Mouse (Mus musculus) midbrain, embryonic 10.5 days (tissue): Measurements from ENCODE around the gene Idi1. TPM values are rescaled to one million over a fixed set of nuclear protein-coding genes. Genes with fewer than 3 reads are reported as not detected.
"Not testable (repeated sequence)": the region's sequence is repeated elsewhere in the genome, so short reads cannot be mapped to it uniquely, and the experiment has no call there.

ENCODE experiments used
- DNase-seq: peaks from one replicate; pipeline ENCODE4 v3.0.0-alpha.2; 2017; ENCODE audit warnings: low spot score
- H3K27ac ChIP-seq: fragments of 300-500 bp; sonication (generic); replicated peaks from 2 replicates; pipeline ENCODE4 v1.5.1; 2016; ENCODE audit warnings: mild to moderate bottlenecking
- H3K27me3 ChIP-seq: fragments of 300-500 bp; sonication (generic); 2 replicates; pipeline ENCODE4 v1.6.1; 2016; ENCODE audit warnings: low read depth, mild to moderate bottlenecking; ENCODE audit not compliant: poor library complexity, severe bottlenecking
- H3K36me3 ChIP-seq: fragments of 300-500 bp; sonication (generic); 2 replicates; pipeline ENCODE4 v1.6.1; 2016; ENCODE audit warnings: mild to moderate bottlenecking, moderate library complexity
- H3K4me1 ChIP-seq: fragments of 300-500 bp; sonication (generic); 2 replicates; pipeline ENCODE4 v1.6.1; 2016
- H3K4me3 ChIP-seq: fragments of 300-500 bp; sonication (generic); 2 replicates; pipeline ENCODE4 v1.5.1; 2016; ENCODE audit warnings: mild to moderate bottlenecking, moderate library complexity
- H3K9me3 ChIP-seq: fragments of 300-500 bp; sonication (generic); replicated peaks from 2 replicates; pipeline ENCODE4 v1.6.1; 2016; ENCODE audit warnings: mild to moderate bottlenecking
- WGBS: fragments of 180-500 bp; shearing (Covaris S2); methylation state at CpG from one replicate; pipeline ENCODE4 v1.1.7; 2016; 5-methylcytosine and 5-hydroxymethylcytosine counted together
- microRNA-seq: library from miRNA; unstranded; fragments of <30 nt; microRNA quantifications from one replicate; pipeline ENCODE4, GENCODE M21; 2017
- polyA plus RNA-seq: library from polyadenylated mRNA; unstranded; fragments of >200 nt; fragmentation: Nextera tagmentation; extraction: Ambion mirVana; gene quantifications from 2 replicates; pipeline ENCODE4 v1.2.1, GENCODE M21; 2016

Gene Idi1
- polyA plus RNA-seq, 1 experiment from 2014 or later = 173 TPM

DNA sequence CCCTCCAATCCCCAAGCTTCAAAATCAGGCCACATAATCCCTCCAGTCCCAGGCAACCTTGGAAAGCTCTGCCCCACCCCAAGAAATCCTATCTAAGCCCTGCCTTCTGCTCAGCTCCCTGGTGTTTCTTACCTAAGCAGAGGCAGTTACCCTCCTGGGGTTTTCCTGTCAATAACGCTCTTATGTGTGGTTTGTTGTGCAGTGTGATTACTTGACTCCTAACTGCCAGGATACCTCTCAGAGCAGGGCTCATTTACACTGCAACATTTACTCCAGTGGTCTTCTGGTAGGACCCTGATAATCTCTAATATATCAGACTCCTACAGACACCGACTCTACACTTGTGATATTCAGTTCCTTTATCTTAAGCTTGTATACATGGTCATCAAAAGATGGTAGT lies 48.2 kb downstream of the Idi1 start:
- 66% methylated on average over 2 of the region's 2 CpGs for WGBS
- no peak overlapping the region for H3K27ac ChIP-seq

GRCm38 (mm10) chr13:8937611-8938140 lies 52.4 kb downstream of the Idi1 start:
- 86% methylated on average over 6 of the region's 6 CpGs for WGBS
- H3K27me3 ChIP-seq, H3K27ac ChIP-seq, H3K4me3 ChIP-seq, H3K9me3 ChIP-seq, H3K36me3 ChIP-seq, H3K4me1 ChIP-seq, DNase-seq: not testable (repeated sequence)

More for the DNA sequence above, 48.2 kb downstream of the Idi1 start:
- Histone ChIP-seq H3K9me3 (no peaks in the 10 kb centered on the region), H3K27me3 (no peaks in the 10 kb centered on the region), H3K4me3 (no peak overlapping the region), H3K36me3 (no peaks in the 10 kb centered on the region), H3K4me1 (no peaks in the 10 kb centered on the region)
- DNase-seq = no peak

- not testable (repeated sequence) for H3K4me1 ChIP-seq, H3K36me3 ChIP-seq, H3K9me3 ChIP-seq, H3K4me3 ChIP-seq, H3K27ac ChIP-seq, DNase-seq, H3K27me3 ChIP-seq
- WGBS = 89% methylated on average over 4 of the region's 4 CpGs
Observed at GRCm38 (mm10) chr13:8941110-8941509, 55.8 kb downstream of the Idi1 start.

GRCm38 (mm10) chr13:8941701-8942100 lies 56.4 kb downstream of the Idi1 start:
- H3K27ac ChIP-seq, H3K9me3 ChIP-seq, H3K27me3 ChIP-seq, H3K4me3 ChIP-seq, DNase-seq, H3K4me1 ChIP-seq, H3K36me3 ChIP-seq: not testable (repeated sequence)
- 93% methylated on average over 1 of the region's 5 CpGs for WGBS

Small RNA genes lying within 50 kb of the gene (microRNA-seq; reads per million reads assigned to microRNA genes)
- gene Gm22750 = not detected

Other genes with a start within 250 kb of the Idi1 start
- gene Wdr37, start 13.6 kb upstream of the Idi1 start, polyA plus RNA-seq = 34.2 and 41.7 TPM in 2 replicates
- gene Gm9745, start 62.7 kb downstream of the Idi1 start, polyA plus RNA-seq = not detected in 2 replicates
- gene Idi2, start 67.4 kb downstream of the Idi1 start, polyA plus RNA-seq = 0.05 and 0.06 TPM in 2 replicates
- 108 and 119 TPM in 2 replicates for gene Gtpbp4, start 110.6 kb downstream of the Idi1 start, polyA plus RNA-seq
- gene Larp4b, start 208.4 kb downstream of the Idi1 start, polyA plus RNA-seq = 31.4 and 32.0 TPM in 2 replicates